Mouse (Mus musculus): Measurements from ENCODE around the gene Cped1. TPM values are rescaled to one million over a fixed set of nuclear protein-coding genes. Genes with fewer than 3 reads are reported as not detected.

The Cped1 gene
- total RNA-seq (2021), result 1 to 10 TPM; 2.8 to 5.9 TPM

- intact Hi-C loops (cut with DNase I), result loop anchor here (5.0 kb wide), 1 partner anchor 81 kb away; no protein-coding TSS in a partner anchor
- peak; percentile 28 for DNase-seq
These were observed at the start of gene Cped1 for GRCm38 (mm10) chr6:21985732-21986540. Gene Cped1 (plus strand): TSS chr6:21985916.

- no peak for DNase-seq
- intact Hi-C loops (cut with DNase I), result no loop called here
These were observed 47.6 kb upstream of the Cped1 start for GRCm38 (mm10) chr6:21937981-21938635.

GRCm38 (mm10) chr6:21949226-21949731, 36.4 kb upstream of the Cped1 start, which contains the start of gene Ing3:
Gene Ing3 (plus strand): TSS chr6:21949571.
- DNase-seq, result peak; percentile 98
- intact Hi-C loops (cut with DNase I), result no loop called here

GRCm38 (mm10) chr6:21949771-21950448, 35.8 kb upstream of the Cped1 start:
- intact Hi-C loops (cut with DNase I), result no loop called here
- DNase-seq, result peak; percentile 98

GRCm38 (mm10) chr6:21950676-21951075, 35.0 kb upstream of the Cped1 start:
- DNase-seq, result no peak
- intact Hi-C loops (cut with DNase I), result no loop called here

- DNase-seq, result no peak
- intact Hi-C loops (cut with DNase I), result no loop called here
These were observed 30.2 kb upstream of the Cped1 start for GRCm38 (mm10) chr6:21955468-21955867.

GRCm38 (mm10) chr6:21958922-21959321, 26.8 kb upstream of the Cped1 start:
- no peak for DNase-seq
- intact Hi-C loops (cut with DNase I), result no loop called here

- DNase-seq, result no peak
- intact Hi-C loops (cut with DNase I), result no loop called here
These were observed 25.8 kb upstream of the Cped1 start for GRCm38 (mm10) chr6:21959909-21960308.

GRCm38 (mm10) chr6:21977532-21977931, 8.2 kb upstream of the Cped1 start:
- intact Hi-C loops (cut with DNase I), result no loop called here
- DNase-seq, result no peak

- no peak for DNase-seq
- intact Hi-C loops (cut with DNase I), result no loop called here
These were observed 4.6 kb upstream of the Cped1 start for GRCm38 (mm10) chr6:21981114-21981513.

- DNase-seq, result no peak
These were observed 555 bp upstream of the Cped1 start for GRCm38 (mm10) chr6:21984990-21985731.

GRCm38 (mm10) chr6:21986660-21987331, 1.1 kb downstream of the Cped1 start:
- intact Hi-C loops (cut with DNase I), result loop anchor here (5.0 kb wide), 1 partner anchor 81 kb away; no protein-coding TSS in a partner anchor
- no peak for DNase-seq

More at GRCm38 (mm10) chr6:21984990-21985731, 555 bp upstream of the Cped1 start:
- intact Hi-C loops (cut with DNase I), result loop anchor here (5.0 kb wide), 1 partner anchor 82 kb away; no protein-coding TSS in a partner anchor

- DNase-seq, result no peak
- intact Hi-C loops (cut with DNase I), result loop anchor here (5.0 kb wide), 1 partner anchor 80 kb away; no protein-coding TSS in a partner anchor
These were observed 1.8 kb downstream of the Cped1 start for GRCm38 (mm10) chr6:21987554-21987953.

GRCm38 (mm10) chr6:21988296-21988695, 2.6 kb downstream of the Cped1 start:
- no peak for DNase-seq
- intact Hi-C loops (cut with DNase I), result loop anchor here (5.0 kb wide), 1 partner anchor 79 kb away; no protein-coding TSS in a partner anchor

GRCm38 (mm10) chr6:21989081-21989480, 3.4 kb downstream of the Cped1 start:
- no peak for DNase-seq
- intact Hi-C loops (cut with DNase I), result loop anchor here (5.0 kb wide), 1 partner anchor 78 kb away; no protein-coding TSS in a partner anchor

GRCm38 (mm10) chr6:21990181-21991135, 4.7 kb downstream of the Cped1 start:
- DNase-seq, result no peak
- intact Hi-C loops (cut with DNase I), result no loop called here

- intact Hi-C loops (cut with DNase I), result no loop called here
- no peak for DNase-seq
These were observed 5.4 kb downstream of the Cped1 start for GRCm38 (mm10) chr6:21991151-21991550.

GRCm38 (mm10) chr6:21993070-21993469, 7.4 kb downstream of the Cped1 start:
- intact Hi-C loops (cut with DNase I), result no loop called here

More at GRCm38 (mm10) chr6:21993070-21993469, 7.4 kb downstream of the Cped1 start:
- DNase-seq, result no peak
